Mouse (Mus musculus): ENCODE data around the gene Ctxn1.
A peak's percentile ranks its signal among the peaks of the same experiment; 100 is the strongest.

Ctxn1 gene

GRCm38 (mm10) chr8:4250306-4250970, 8.6 kb downstream of the Ctxn1 start:
- peak; percentile 55 for ATAC-seq (ENCODE audit: low TSS enrichment)

GRCm38 (mm10) chr8:4249213-4249612, 9.9 kb downstream of the Ctxn1 start:
- ATAC-seq (ENCODE audit: low TSS enrichment): no peak

GRCm38 (mm10) chr8:4247951-4248540, 11.0 kb downstream of the Ctxn1 start, which contains the start of gene Tgfbr3l:
Gene Tgfbr3l, plus strand, starts transcription at chr8:4248214.
- ATAC-seq (ENCODE audit: low TSS enrichment): no peak

DNA sequence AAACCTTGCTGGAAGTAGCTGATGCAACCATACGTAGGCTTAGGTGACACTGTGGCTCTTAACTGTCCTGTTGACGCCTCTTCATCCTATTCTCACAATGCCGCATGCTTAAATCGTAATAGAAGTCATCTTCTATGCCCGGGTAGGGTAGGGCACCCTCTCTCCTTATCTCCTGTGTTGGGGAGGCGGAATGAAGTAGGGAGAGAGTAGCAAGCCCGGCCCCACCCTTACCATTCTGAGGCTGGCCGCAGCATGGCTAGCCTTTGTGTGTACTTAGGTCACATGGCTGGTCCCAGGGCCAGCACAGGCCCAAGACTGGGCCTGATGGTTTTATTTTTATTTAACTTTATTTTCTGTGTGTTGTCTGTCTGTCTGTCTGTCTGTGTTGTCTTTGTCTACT, 11.8 kb downstream of the Ctxn1 start:
- ATAC-seq (ENCODE audit: low TSS enrichment): no peak

DNA sequence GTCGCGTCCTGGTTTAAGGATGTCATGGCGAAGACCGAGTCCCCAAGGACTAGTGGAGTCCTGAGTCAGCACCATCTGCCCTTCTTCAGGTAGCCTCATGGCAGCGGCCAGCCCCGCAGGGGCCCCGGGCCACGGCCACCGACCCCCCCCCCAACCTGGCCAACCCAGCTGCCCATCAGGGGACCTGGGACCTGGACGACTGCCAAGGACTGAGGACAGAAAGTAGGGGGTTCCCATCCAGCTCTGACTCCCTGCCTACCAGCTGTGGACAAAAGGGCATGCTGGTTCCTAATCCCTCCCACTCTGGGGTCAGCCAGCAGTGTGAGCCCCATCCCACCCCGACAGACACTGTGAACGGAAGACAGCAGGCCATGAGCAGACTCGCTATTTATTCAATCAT, 13.3 kb downstream of the Ctxn1 start:
- ATAC-seq (ENCODE audit: low TSS enrichment): no peak

DNA sequence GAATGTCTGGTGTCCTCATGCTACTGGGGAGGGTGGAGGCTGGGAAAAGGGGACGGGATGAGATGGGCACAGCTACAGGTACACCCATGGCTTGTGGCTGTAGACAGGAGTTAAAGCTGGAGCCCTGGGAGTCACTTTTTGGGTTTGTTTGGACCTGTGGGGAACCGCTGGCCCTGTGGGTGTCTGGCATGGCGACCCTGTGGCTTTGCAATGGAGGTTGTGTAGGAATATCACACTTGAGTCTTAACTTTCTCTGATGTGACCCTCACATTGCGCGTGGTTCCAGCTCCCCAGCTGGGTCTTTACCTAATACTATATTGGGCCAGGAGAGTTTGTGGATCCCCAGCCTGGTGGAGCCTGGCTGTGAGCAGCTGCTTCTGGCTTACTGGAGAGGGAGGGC, 14.0 kb downstream of the Ctxn1 start:
- no peak for ATAC-seq (ENCODE audit: low TSS enrichment)

- ATAC-seq (ENCODE audit: low TSS enrichment): no peak
Measured at GRCm38 (mm10) chr8:4239193-4239890, 19.7 kb downstream of the Ctxn1 start.

DNA sequence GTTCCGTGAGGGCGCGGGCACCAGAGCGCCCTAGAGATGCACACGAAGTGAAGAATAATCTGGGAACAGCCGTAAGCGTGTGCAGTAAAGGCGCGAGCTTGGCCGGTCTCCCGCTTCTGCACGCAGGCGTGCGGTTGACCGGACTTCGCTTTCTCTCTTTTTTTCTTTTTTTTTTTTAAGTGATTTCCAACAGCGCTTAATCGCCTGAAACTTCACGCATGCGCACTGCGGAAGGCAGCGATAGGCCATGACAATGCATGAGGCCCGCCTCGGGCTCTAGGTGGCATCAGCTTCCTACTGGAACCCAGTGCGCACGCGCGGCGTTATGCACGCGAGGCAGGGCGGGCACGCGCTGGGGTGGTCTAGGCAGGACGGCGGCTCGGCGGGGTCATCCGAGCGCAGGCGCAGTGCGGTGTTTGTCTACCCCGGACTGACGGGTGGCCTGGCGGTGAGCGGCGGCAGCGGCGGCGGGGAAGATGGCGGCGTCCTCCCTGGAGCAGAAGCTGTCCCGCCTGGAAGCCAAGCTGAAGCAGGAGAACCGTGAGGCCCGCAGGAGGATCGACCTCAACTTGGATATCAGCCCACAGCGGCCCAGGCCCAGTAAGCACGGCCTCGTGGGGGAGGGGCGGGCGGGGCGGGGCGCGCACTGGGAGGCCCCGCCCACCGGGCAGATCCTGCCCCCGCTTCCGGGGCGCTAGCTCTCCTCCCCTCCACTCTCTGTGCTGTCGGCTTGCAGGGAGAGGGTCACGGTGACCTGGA, 20.5 kb downstream of the Ctxn1 start, which contains the start of the genes Map2k7 and Gm49320:
Gene Map2k7 (plus strand): TSS at position 307 of the 759 bp plus-strand sequence.
Gene Gm49320 (plus strand): TSS at position 432 of the 759 bp plus-strand sequence.
- peak; percentile 92 for ATAC-seq (ENCODE audit: low TSS enrichment)

GRCm38 (mm10) chr8:4237814-4238433, 21.1 kb downstream of the Ctxn1 start:
- no peak; the same call in 1 of the 2 replicates for ATAC-seq (ENCODE audit: low TSS enrichment)

DNA sequence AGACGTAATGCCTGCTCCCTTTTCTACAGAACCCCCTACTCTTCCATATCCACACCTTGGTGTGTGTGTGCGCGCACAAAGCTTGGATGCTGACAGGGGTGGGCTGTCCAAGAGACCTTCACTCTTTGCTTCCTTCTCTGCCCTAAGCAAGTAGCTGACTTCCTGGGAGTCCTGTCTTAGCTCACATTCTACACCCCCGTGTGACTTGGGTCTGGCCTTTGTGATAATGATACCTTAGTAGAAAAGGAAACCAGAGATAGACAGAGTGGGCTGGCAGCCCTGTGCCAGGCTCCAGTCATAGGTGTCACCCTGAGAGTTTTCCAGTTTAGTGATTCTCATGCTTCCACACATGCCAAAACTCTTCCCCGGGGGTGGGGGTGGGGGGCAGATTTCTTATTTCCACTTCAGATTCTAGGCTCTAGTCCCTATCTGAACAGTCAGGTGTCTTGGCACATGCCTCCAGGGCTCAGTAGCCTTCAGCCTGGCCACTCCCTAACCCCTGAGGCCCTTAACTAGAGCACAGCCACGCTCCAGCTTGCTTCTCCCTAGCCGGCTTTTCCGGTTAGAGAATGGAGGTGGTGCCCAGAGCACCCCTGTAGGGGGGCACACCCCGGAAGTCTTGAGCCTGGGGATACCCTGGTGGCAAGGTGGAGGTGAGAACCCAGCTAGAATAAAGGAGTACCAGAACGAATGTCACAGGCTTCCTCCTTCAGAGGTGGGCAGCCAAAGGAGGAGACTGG, 28.3 kb downstream of the Ctxn1 start:
- ATAC-seq (ENCODE audit: low TSS enrichment): no peak

- no peak for ATAC-seq (ENCODE audit: low TSS enrichment)
Measured at GRCm38 (mm10) chr8:4229784-4230183, 29.3 kb downstream of the Ctxn1 start.

DNA sequence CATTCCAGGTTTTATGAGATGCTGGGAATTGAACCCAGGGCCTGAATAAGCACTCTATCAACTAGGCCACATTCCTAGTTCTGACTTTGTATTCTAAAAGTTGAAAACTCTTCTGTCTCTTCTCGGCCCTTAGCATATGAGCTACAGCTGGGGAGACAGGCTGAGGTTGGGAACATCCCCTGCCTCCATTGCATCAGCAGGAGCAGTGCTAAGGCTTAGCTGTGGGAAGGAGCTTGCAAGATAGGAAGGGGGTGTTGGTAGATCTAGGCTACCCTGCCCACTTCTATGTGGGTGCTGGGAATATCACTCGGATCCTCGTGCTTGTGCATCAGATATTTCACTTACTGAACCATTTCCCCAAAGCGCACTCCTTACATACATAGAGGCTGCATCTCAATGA, 31.2 kb downstream of the Ctxn1 start:
- no peak for ATAC-seq (ENCODE audit: low TSS enrichment)

GRCm38 (mm10) chr8:4226739-4227347, 32.2 kb downstream of the Ctxn1 start, which contains the start of gene Lrrc8e:
Gene Lrrc8e, plus strand, starts transcription at chr8:4226827.
- no peak; the same call in 1 of the 2 replicates for ATAC-seq (ENCODE audit: low TSS enrichment)

- ATAC-seq (ENCODE audit: low TSS enrichment): no peak
Measured at GRCm38 (mm10) chr8:4226323-4226722, 32.8 kb downstream of the Ctxn1 start.

GRCm38 (mm10) chr8:4222059-4222458, 37.0 kb downstream of the Ctxn1 start:
- ATAC-seq (ENCODE audit: low TSS enrichment): no peak

GRCm38 (mm10) chr8:4219617-4220016, 39.5 kb downstream of the Ctxn1 start:
- ATAC-seq (ENCODE audit: low TSS enrichment): no peak

DNA sequence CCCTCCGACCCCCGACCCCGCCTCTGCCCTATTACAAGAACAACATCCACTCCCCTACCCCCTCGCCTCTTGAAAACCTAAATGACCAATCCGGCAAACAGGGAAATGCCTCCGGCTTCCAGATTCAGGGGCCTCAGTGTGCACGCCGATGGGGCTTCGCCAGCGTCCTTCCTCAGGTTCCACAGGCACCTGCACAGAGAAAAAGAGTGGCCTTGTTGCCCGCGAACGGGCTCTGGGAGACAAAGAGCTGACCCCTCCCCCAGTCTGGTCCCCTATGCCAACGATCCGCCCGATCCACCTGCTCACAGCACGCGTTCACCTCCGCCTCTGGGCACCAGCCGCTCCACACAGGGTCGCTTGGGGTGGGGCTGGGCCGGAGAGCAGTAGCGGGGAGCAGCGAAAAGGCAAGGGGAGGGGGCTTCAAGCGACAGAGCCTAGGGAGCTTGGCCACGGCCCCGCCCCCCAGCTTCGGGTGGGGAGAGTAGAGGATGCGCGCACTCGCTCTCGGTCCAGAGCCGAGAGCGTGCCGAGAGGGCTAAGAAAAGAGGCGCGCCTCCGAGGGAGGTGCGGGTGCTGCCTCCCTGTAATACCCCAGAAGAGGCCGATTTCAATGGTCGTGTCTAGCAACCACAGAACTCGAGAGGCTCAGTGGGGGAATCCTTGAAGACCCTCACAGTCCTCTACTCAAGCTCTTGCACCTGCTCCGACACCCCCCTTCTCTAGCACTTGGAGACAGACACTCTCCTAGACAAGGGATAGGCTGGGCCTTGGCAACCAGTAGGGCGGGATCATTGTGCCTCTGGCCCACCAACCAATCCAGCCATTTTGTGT, 42.1 kb downstream of the Ctxn1 start, which contains the start of gene Prr36:
Gene Prr36 (minus strand): TSS at position 669 of the 831 bp plus-strand sequence.
- peak; percentile 58 for ATAC-seq (ENCODE audit: low TSS enrichment)

DNA sequence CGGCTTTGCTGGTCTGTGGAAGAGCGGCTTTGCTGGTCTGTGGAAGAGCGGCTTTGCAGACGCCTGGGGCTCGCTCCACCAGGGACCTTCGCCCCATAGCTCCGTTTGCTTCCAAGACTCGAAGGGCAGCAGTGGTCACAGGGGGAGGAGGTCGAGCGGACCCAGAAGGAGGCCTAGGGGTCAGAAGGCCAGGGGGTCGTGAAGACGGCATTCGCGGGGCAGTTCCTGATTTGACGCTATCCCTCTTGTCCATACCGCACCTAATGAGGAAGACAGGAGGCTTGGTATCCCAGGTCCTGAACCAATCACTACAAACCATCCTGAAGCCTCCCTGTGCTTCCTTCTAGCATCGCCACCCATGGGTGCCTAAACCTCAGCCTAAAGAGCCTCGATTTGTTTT, 42.8 kb downstream of the Ctxn1 start:
- ATAC-seq (ENCODE audit: low TSS enrichment): peak; percentile 32
